Mouse (Mus musculus) G1E (cell line): Measurements from ENCODE around the gene Ccnt1.

Experiments used
- CTCF ChIP-seq: IDR thresholded peaks from 2 replicates; pipeline ENCODE4 v1.5.1; 2012; ENCODE audit warnings: low read depth, low read length, inconsistent platforms, mixed read lengths
- GATA1 ChIP-seq: IDR thresholded peaks from 2 replicates; pipeline ENCODE4 v1.6.1; 2012; ENCODE audit warnings: borderline replicate concordance, low read length, inconsistent platforms, mixed read lengths

- TF ChIP-seq GATA1 = no peak
- no peak for TF ChIP-seq CTCF
Measured at GRCm38 (mm10) chr15:98509387-98509786, 61.3 kb downstream of the Ccnt1 start.
